Mouse (Mus musculus) T-helper 2 cell (primary cell): ENCODE data around the gene Tead4.
"Not testable (repeated sequence)": the region's sequence is repeated elsewhere in the genome, so short reads cannot be mapped to it uniquely, and the experiment has no call there.

Experiments
- in situ Hi-C: fragments of 300-600 bp; cut with MboI, MseI; formaldehyde crosslinking; loops from one replicate; pipeline ENCODE4 v1.15.1; 2025; ENCODE audit warnings: high pct_unique_total_duplicates

The Tead4 gene

DNA sequence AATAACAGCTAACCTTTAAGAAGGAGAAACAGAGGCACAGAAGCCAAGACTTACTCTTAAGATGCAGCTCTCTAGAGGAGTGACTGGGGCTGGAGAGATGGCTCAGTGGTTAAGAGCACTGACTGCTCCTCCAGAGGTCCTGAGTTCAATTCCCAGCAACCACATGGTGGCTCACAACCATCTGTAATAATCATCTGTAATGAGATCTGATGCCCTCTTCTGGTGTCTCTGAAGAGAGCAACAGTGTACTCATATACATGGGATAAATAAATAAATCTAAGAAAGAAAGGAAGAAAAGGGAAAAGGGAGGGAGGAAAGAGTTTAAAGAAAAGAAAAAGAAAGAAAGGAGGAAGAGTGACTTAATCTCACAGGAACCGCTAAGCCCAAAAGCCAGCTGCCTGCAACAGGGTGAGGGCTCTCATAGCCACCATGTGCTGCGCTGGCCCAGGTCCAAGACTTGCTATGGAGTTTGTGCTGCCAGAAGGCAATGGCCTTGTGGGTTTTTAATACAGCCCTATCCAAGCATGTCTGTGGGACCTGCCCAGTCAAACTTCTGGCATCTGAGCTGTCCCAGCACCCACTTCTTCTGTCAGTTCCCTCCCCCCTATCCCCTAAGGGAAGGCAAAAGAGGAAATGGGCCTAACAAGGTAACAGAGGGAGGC, 63.4 kb downstream of the Tead4 start:
- in situ Hi-C loops, result loop anchor here (5.0 kb wide), 1 partner anchor 40 kb away; no protein-coding TSS in a partner anchor

DNA sequence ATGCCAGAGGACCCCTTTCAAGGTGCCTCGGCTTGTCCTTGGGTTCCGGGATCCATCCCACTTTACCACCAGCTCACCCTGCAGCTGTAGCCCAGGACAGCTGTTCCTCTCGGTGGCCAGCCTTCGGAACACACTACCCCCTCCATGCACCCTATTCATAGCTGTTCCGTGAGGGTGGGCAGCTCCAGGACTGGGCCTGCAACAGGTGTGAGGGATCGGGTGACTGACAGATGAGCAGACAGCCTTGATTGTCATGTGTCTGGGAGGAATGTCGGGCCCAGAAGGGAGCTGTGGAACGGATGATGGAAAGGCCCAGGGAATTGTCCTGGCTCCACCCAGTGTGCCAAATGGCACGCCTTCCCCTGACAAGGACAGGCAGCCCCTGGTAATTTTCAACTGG, 64.0 kb downstream of the Tead4 start:
- in situ Hi-C loops, result loop anchor here (5.0 kb wide), 1 partner anchor 41 kb away; no protein-coding TSS in a partner anchor

DNA sequence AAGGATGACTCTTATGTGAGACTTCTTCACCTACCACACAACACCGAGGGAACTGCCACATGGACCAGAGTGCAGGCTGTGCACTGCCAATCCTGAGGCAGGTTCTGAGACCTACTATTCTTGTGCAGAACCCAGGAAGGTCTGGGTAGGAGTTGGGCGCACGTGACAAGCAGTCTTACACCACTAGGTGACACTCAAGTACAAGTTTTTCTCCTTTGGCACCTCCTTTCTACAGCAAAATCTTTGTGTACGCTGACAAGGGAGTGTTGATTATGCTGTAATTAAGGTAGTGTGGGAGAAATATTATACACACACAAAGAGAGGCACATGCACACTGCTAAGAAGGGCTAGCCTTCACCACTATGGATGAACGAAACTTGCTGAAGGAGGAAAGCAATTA, 66.4 kb downstream of the Tead4 start:
- in situ Hi-C loops, result no loop called here

DNA sequence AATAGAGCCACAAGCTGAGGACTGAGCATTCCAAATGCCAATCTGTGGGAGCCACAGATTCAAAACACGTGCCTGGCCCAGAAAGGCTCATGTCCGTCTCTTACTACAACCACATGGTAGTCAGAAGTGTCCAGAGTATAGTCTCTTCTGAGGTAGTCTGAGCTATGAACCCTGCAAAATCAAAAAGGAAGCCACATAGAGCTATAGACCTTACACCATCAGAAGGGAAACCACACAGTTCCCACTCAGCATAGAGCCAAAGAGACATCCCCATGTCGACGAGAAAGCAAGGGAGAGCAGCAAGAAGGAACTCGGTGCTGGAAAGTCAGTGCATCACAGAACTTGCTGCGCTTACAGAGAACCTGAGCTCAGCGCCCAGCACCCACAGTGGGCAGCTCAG, 68.4 kb downstream of the Tead4 start:
- in situ Hi-C loops, result no loop called here

DNA sequence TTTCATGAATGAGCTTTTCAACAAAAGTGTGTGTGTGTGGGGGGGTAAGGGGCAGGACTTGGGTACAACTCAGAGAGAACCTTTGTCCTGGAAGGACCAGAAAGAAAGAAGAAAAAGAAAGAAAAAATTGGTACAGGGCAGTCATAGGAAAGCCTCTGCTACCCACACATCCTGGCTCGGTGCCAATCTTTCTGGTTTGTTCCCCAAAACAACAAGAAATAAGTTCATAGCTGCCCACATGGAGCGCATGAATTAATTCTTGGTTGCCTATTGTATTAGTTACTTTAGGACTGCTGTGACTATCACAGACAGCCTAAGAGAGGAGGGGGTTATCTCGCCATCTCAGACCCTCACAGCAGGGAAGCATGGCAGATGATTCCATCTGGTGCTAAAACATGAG, 68.9 kb downstream of the Tead4 start:
- in situ Hi-C loops, result no loop called here

DNA sequence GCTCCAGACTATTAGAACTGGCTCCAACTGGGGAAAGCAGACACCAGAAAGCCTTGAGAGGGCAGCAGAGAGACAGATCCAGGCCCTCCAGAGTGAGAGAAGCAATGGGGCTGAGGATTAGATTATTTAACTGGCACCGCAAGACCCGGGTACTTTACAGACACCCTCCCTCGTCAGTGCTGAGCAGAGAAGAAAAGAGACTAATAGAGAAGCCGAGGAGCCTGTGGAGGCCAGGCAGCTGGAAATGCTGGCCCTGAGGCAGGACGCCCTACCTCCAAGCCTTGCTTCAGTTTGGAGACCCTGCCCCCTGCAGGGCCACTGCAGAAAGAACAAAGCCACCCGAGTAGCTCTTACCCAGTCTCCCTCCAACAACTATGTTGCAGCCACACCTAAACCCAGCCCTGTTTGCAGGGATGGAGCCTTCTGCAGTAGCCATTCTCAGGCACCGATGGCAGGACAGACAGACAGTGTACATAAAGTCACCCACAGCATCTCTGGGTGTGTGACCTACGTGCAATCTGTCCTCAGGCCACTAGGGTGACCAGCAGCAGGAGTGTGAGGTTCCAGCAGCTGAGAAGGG, 73.1 kb downstream of the Tead4 start:
- in situ Hi-C loops, result no loop called here

DNA sequence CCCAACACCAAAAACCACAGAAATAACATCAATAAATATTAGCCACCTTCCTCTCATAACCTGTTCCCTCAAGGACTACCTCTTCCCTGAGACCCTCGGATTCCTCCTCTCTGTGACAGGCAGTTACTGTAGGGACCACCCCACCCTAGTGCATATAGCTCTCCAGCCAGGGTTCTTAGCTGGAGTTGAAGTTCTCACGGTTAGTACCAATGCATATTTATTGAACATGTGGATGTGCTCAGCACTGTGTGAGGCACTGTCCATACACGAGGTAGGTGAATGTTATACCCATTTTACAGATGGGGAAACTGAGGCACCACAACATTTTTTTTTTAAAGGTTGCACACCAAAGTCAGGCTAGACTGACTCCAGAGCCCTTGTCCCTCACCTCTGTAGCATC, 73.7 kb downstream of the Tead4 start:
- in situ Hi-C loops, result no loop called here

DNA sequence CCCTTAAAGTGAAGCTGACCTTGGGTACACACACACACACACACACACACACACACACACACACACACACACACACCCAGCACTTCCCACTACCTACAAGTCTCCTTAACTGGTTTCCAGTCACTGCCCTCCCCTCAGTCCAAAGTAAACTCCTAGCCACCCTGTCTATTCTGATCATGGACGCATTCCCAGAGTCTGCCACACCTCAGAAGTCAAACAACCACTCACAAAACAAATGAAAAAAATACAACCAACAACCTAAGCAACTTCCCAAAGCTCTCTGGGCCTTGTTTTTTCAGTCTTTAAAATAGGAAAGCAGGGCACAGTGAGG, 74.8 kb downstream of the Tead4 start:
- in situ Hi-C loops, result no loop called here

DNA sequence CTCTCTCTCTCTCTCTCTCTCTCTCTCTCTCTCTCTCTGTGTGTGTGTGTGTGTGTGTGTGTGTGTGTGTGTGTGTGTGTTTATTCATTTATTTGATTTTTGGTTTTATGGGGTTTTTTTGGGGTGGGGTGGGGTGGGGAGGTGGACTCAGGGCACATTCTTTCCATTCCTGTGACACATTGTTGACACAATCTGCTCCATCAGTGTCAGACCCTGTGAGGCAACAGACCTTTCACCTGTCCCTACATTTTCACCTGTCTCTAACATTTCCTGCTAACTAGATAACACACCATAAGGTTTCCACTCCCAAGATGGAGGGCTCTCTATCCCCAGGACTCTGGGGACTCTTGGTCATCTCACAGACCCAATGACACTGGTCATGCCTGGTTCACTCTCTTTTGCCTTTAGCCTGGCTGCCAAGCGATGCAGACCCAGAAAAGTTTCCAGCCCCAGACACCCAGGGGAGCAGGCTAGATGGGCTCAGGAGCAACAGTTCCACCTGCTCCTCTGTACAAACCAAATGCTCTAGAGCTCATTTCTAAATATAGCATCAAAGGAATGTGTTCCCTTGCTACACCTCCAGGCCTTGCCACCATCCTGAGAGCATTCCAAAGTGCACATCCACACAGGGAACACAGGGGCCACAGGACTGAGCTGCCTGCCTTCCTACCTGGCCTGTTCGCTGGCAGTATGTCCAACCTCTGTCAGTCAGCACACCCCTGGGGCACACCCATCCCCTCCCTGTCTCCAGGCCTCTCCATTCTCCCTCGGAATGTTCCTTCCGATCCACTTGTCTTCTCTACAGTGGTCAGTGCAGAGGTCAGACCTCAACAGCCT, 75.4 kb downstream of the Tead4 start:
- in situ Hi-C loops, result no loop called here

DNA sequence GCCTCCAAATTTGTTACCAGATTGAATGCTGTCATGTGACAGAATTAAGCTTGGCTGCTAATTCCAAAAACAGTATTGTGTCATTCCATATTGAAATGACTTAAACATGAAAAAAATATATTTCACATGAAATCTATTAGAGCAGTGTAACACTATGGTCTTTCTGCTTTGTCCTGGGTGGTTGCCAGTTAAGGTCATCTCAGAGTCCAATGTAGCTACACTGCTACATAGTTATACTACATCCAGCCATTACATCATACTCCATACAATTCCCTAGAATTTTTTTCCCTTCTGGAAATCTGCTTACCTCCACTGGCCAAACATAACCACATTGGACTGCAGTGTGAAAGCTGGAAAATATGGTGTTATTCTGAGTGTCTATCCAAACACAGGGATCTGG, 77.5 kb downstream of the Tead4 start:
- in situ Hi-C loops, result no loop called here

DNA sequence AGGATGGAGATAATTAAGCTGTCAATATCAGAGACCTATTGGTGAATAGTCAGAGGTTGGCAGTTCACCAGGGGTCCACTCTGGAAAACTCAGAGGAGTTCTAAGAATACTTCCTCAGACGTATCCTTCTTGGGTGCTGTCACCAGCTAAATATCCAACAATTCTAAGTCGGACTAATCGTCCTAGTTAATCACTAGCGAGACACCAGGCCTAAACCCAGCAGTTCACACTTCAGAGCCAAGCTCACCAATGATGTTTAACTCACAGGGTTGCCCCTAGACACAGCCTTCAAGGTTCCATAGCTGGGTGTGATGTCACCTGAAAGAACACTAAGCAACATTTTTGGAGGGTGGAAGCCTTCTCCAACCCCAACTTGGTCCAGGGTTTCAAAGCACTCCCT, 85.6 kb downstream of the Tead4 start:
- in situ Hi-C loops, result not testable (repeated sequence)

DNA sequence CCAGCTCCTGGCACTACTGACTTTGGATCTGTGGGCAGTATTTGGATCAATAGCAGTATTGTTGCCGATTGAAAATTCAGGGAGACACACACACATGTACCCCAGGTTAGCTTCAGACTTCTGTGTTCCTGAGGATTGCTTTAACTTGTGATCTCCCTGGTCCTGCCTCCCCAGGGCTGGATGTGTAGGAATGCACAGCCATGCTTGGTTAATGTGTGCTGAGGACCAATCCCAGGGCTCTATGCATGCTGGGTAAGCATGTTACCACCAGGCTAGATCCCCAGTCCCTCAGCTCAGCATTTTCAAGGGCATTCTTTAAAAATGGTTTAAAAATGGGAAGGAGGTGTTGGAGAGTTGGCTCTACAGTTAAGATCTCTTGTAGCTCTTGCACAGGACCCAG, 91.4 kb downstream of the Tead4 start:
- in situ Hi-C loops, result loop anchor here (5.0 kb wide), 1 partner anchor 68 kb away; no protein-coding TSS in a partner anchor

DNA sequence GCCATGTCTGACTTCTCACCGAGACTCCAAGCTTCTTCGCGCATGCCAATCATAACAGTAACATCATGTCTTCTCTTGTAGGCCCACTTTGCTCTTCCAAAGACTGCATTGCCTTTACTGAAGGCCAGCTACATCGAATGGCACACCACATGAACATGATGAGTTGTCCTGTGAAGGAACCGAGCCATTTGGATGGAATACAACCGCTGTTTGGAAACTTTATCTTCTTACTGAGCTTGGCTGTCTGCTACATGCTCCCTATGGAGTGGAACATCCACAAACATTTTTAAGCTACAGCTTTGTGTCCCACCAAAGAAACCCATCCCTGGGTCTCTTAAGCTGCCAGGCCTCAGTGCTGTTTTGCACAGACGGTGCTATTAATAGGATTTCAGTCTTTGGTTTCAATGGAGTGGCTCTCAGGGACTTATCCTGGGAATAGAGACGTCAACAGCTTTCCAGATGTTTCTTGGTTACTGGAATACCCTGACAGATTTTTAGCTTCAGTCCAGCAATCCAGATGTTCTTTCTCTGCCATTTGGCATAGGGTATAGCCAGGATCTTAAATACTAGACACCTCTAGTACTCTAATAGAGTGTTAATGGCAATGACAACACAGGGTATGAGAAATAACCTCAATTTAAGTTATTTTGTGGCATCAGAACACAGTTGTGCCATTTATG, 92.0 kb downstream of the Tead4 start:
- in situ Hi-C loops, result loop anchor here (5.0 kb wide), 1 partner anchor 69 kb away; no protein-coding TSS in a partner anchor

DNA sequence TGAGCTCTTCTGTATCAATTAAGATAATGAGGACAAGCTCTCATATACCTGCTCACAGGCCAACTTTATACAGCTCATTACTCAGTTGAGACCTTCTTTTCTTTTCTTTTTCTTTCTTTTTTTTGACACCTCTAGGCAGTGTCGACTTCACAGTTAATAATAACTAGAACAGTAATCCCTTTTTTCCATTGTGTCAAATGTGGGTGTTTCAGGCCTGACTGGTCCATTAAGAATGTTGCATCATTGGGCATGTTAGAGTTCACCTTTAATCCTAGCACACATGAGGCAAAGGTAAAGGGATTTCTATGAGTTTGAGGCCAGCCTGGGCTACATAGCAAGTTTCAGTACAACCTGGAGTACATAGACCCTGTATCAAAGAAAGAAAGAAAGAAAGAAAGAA, 97.1 kb downstream of the Tead4 start:
- in situ Hi-C loops, result no loop called here

DNA sequence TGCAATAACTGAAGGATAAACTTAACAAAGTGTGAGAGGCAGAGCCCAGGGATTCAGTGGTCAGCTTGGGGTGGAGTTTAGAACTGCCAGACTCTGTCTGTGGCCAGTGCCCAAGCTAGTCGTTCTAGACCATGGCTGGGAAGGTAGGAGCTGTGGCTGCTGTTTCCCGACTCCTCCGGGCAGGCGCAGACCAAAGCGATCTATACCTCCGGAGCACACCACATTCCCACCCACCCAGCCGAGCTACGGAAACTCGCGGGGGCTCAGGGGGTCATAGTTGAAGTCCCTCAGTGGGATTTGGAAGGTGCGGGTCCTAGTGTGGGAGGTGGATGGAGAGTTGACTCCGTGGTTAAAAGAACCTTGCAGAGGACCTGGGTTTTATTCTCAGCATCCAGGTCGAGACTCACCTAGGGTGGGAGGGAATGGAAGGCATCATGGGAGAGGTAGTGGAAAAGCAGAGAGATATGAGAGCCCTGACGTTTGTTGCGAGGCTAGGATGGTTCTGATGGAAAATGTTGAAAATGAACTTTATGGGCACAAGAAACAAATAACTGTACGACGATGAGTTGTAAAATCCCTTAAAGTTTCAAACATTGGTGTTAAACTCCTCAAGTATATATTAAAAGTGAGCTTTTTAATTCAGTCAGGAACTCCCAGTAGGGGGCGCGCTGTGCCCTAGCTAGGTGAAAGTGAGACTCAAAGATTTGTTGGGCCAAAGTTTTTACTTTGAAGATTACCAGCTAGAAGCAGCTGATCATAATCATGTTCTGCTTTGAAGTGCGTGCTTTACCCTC, 99.6 kb downstream of the Tead4 start:
- in situ Hi-C loops, result no loop called here

DNA sequence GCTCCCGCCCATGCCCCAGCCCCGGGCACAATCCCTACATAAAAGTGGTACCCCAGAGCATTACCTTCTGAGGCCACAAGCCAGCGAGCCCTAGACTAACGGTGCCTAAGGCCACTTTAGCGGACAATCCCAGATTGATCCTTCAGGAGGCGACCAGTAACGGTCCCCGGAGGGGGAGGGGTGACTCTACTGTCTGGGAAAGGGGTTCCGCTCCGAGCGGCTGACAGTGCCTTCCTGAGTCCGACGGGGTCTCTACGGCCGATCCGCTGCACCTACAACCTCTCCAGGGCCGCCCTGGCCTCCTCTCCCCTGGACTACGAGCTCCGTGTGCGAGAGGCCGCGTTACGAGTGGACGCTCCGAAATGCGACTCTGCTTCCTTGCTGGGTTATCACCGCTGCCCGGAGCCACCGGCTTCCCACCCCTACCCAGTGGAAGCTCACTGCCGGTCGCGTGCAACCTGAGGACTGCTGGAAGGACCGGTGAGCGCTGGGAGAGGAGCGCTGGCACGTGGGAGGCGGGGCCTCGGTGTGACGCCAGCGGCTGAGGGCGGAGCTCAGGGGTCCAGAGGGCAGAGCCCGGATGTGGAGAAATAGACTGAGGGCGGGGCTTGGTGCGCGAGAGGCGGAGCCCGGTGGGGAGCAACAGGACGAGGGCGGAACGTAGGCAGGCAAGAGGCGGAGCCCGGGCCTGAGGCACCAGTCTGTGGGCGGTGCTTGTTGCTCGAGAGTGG, 100.3 kb downstream of the Tead4 start:
- in situ Hi-C loops, result no loop called here

DNA sequence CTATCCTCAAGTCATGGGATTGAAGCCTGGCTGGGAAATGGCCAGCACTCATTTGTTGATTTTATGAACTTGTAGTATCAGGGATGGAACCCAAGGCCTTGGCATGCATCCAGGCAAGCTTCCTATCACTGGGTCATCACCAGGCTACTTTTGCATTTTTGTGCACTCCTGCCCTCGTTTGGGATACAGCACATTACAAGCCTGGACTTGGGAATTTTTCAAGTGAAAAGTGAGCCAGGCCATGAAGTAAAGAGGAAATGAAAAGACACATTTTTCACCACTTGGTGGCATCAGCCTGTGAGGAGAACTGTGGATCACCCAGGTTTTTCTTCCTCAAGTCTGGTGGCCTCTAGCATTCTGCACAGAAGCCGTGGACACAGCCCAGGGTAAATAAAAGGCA, 117.1 kb downstream of the Tead4 start:
- in situ Hi-C loops, result loop anchor here (5.0 kb wide), 1 partner anchor 64 kb away; no protein-coding TSS in a partner anchor

DNA sequence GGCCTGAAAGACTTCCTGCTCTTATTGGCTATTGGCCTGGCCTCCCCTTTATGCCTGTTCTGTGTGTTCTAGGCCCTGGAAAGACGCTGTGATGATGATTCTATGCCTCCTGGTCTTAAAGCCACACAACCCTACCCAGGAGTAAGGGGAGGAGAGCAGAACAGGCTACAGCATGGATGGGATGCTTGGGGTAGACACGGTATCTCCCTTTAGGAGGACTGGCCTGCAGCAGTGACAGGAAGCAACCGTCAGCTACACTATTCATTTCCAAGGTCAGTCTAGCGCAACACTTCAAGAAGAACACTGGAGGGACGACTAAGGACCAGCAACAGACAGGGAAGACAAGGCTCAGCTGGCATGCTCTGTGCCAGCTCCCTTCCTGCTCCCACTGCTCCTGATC, 119.4 kb downstream of the Tead4 start:
- in situ Hi-C loops, result loop anchor here (5.0 kb wide), 1 partner anchor 66 kb away; no protein-coding TSS in a partner anchor

DNA sequence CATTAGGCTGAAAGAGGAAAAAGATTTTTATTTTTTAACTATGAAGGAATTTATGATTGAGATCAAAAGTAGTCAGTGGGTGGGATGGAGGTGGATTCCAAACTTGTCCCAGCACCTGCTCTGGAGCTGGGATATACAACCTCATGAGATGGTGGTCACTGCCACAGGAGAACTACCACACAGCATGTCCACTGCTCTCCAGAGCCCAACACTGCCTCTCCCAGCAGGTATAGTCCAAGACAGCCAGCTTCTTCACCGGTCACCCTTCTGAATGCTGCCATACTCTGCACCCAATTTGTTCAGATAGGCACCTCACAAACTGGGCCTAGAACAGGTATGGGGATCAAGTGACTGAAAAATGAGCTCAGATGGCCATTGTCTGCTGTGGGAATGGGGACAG, 121.0 kb downstream of the Tead4 start:
- in situ Hi-C loops, result loop anchor here (5.0 kb wide), 1 partner anchor 68 kb away; no protein-coding TSS in a partner anchor

DNA sequence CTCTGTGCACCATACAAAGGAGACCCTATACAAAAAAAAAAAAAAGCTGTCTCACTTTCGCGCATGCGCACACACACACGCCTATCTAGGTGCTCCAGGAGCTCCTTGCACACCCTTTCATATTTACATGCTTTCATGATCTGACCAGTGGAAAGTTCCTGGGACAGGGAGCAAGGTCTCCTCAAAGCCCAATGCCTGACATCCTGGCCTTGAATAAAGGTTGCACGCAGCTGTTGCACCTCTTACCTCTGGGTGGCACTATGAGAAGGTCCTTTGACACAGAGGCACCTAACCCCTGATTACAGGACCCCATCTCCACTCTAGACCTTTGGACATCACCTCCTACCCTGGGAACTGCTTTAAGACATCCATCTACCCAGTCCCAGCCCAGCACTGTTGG, 121.4 kb downstream of the Tead4 start:
- in situ Hi-C loops, result no loop called here

DNA sequence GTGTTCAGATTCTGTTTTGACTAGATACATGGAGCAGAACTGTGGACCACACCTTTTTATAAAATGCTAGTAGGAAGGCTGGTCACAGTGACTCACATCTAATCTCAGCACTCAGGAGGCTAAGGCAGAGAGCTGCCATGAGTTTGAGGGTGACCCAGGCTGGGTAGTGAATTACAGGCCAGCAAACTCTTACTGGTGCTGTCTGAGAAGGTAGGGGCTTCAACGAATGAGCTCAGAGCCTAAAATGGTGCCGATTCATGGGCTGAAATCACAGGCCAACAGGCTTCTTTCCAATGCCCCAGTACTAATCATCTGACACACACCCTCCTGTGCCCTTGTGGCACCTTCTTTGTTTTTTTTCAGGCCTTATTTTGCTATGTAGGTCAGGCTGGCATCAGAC, 121.9 kb downstream of the Tead4 start:
- in situ Hi-C loops, result no loop called here
